Mouse (Mus musculus) ES-Bruce4 (cell line): ENCODE data around the gene Mob1a.

ENCODE experiments used
- CTCF ChIP-seq: IDR thresholded peaks from one replicate; pipeline ENCODE4 v1.8.1; 2011; ENCODE audit warnings: low read depth, low read length
- EP300 ChIP-seq: IDR thresholded peaks from 2 replicates; pipeline ENCODE4 v1.6.1; 2011; ENCODE audit warnings: low read depth, low read length; ENCODE audit not compliant: insufficient read depth
- POLR2A ChIP-seq: IDR thresholded peaks from one replicate; pipeline ENCODE4 v1.8.1; 2011; ENCODE audit warnings: low read length; ENCODE audit not compliant: insufficient read depth

GRCm38 (mm10) chr6:83325525-83326393 lies at the start of gene Mob1a, which contains the start of gene Mthfd2:
- peak; percentile 84 for TF ChIP-seq POLR2A
- TF ChIP-seq EP300 = no peak
- no peak for TF ChIP-seq CTCF
